Mouse (Mus musculus) large intestine, adult 2 months (tissue): ENCODE data around the gene Slc39a10. TPM values are rescaled to one million over a fixed set of nuclear protein-coding genes. Genes with fewer than 3 reads are reported as not detected.
A peak's percentile ranks its signal among the peaks of the same experiment; 100 is the strongest.

Experiments
- DNase-seq: peaks from one replicate; pipeline ENCODE4 v3.0.0-alpha.2; 2012; ENCODE audit warnings: low read depth, low spot score
- WGBS: fragments of 180-500 bp; shearing (Covaris S2); methylation state at CpG from one replicate; pipeline ENCODE4 v1.1.7; 2018; 5-methylcytosine and 5-hydroxymethylcytosine counted together
- polyA plus RNA-seq: library from polyadenylated mRNA; depleted of rRNA; stranded (reverse); fragments of >200 nt; gene quantifications from 2 replicates; pipeline ENCODE4 v1.2.3, GENCODE M21; 2012

Slc39a10 gene
- polyA plus RNA-seq, 1 experiment: 2.1 TPM

DNA sequence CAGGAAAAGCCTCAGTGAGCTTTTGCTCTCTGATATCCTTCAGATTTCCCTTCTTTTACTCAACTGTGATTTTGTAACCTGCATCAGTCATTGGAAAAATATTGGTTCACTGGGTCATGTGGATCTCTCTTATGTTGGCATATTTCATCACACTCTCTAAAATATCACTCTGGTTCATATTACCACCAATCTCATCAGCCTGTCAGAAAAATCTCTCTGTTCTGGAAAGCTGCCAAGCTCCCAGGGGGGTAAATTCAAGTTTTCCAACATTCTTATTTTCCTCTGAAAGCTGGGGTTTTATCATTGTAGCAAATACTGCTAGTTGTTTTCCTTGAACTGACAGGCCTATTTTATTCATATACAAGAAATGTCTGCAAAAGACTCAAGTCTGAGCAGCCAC, 22.9 kb downstream of the Slc39a10 start:
- no peak for DNase-seq

DNA sequence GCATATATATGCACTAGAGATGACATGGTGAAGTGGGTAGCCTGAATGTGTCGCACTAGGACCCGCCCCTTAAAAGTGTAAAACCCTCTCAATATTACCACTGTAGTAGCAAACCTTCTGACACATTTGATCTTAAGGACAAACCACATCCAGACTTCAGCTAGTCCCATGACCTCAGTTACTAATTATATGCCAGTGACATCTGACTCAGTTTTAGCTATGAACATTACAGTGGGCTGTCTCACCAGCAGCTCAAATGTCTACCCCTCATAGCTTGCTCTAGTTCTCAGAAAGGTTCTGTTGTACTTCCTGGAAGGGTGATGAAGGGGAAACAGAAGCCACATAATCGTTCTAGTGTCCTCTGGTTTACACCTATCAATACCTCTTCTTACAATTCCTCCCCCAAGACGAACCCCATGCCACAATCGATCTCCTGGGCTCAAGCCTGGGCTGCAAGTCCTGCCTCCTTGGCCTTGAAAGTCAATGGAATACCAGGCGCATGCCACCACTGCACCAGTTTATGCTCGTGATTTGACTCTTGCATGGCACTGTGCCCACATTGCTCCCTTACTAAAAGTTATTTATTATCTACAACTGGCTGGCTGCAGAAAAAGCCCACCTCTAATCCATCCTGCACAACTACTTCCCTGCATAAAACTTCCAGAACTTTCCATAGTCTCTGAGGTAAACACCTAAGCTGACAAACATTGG, 28.3 kb downstream of the Slc39a10 start:
- 53% methylated on average over 7 of the region's 7 CpGs for WGBS
- DNase-seq: no peak

GRCm38 (mm10) chr1:46863434-46863833, 29.2 kb downstream of the Slc39a10 start:
- WGBS: 97% methylated on average over 2 of the region's 2 CpGs
- DNase-seq: no peak

DNA sequence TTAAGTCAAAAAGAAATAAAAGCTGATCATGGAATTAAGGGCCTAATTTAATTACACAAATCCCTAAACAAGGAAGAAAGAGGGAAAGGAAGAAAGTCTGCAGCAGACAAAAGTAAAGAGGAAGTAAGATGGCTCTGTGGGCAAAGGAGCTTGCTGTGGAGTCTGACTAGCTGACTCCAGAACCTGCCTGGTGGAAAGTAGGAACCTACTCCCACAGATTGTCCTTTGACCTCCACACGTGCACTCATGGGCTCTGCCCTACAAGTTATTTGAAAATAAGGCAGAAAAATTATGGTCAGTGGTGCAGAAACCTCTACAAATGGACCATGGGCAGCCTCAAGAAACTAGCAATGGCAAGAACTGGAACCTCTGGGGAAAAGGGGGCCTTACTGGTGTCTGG, 32.6 kb downstream of the Slc39a10 start:
- DNase-seq: no peak
- 42% methylated on average over 1 of the region's 1 CpGs for WGBS

GRCm38 (mm10) chr1:46858579-46858978, 34.1 kb downstream of the Slc39a10 start:
- WGBS: 81% methylated on average over 5 of the region's 5 CpGs
- DNase-seq: no peak

DNA sequence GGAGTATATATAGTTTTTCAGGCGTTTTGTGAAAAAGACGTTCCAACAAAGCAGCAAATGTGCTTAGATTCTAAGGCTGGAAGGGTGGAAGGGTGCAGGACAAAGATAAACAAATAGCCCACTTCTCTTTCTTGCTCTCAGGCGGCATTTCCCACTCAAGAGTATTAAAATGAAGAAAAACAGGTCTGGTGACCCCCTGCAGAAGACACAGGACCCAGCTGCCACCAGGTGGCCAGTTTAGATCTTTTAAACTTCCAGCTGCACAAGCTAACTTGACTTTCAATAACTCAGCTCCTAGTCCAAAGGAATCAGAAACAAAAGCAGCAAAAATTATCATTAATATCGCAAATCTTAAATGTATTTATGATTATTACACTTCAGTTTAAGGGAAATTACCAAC, 36.2 kb downstream of the Slc39a10 start:
- 66% methylated on average over 4 of the region's 4 CpGs for WGBS
- no peak for DNase-seq

- 19% methylated on average over 18 of the region's 18 CpGs for WGBS
- DNase-seq: peak; percentile 73
Measured at GRCm38 (mm10) chr1:46854036-46854900, 38.4 kb downstream of the Slc39a10 start.

- WGBS: under 1% methylated on average over 86 of the region's 86 CpGs
- peak; percentile 93 for DNase-seq
Measured at GRCm38 (mm10) chr1:46853317-46854035, 39.2 kb downstream of the Slc39a10 start.

- WGBS: under 1% methylated on average over 73 of the region's 75 CpGs
- DNase-seq: no peak
Measured at GRCm38 (mm10) chr1:46852600-46853272, 39.9 kb downstream of the Slc39a10 start.

GRCm38 (mm10) chr1:46852216-46852599, 40.4 kb downstream of the Slc39a10 start:
- no peak for DNase-seq
- 3% methylated on average over 4 of the region's 4 CpGs for WGBS

- DNase-seq: no peak
- 38% methylated on average over 4 of the region's 4 CpGs for WGBS
Measured at GRCm38 (mm10) chr1:46851586-46851985, 41.1 kb downstream of the Slc39a10 start.

DNA sequence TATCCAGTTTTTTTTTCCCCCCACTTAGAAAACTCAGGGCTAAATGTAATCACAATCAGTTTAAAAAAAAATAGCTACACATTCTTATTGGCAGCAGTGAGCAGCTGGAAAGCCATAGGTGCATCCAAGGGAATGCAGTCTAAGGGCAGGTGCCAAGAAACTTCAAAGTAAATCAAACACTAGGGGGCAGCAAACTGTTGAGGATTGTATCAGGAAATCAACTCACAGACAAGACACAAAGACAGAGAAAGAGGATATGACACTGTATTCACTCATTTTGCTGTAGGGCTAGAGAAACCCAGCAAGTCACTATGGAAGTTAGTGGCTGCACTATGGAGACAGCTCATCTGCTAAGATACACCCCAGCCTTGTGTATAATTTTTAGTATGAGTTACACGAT, 42.9 kb downstream of the Slc39a10 start:
- peak; percentile 64 for DNase-seq
- WGBS: 24% methylated on average over 1 of the region's 1 CpGs

GRCm38 (mm10) chr1:46845221-46845620, 47.4 kb downstream of the Slc39a10 start:
- DNase-seq: no peak
- 48% methylated on average over 5 of the region's 5 CpGs for WGBS

- DNase-seq: no peak
- WGBS: 60% methylated on average over 2 of the region's 2 CpGs
Measured at GRCm38 (mm10) chr1:46844281-46844680, 48.4 kb downstream of the Slc39a10 start.

DNA sequence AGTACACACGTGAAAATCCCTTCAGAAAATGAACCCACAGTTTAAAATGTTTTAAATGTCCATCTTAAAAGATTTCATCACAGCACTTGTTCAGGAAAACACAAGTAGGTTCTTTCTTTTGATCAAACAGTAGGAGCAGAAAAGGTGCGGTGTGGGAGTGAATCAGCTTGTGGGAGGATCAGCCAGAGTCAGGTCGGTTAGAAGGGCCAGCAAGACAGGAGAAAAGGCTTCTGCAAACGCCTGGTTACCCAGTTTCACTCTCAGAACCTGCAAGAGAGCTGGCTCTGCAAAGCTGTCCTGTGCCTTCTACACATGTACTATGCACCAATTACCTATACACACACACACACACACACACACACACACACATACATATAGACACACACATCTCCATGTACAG, 49.2 kb downstream of the Slc39a10 start:
- no peak for DNase-seq
- 39% methylated on average over 4 of the region's 4 CpGs for WGBS

GRCm38 (mm10) chr1:46831927-46832326, 60.7 kb downstream of the Slc39a10 start:
- no peak for DNase-seq
- 88% methylated on average over 5 of the region's 5 CpGs for WGBS

- WGBS: 77% methylated on average over 2 of the region's 2 CpGs
- no peak for DNase-seq
Measured at GRCm38 (mm10) chr1:46830066-46830843, 62.4 kb downstream of the Slc39a10 start.

GRCm38 (mm10) chr1:46822256-46822972, 70.2 kb downstream of the Slc39a10 start:
- WGBS: 76% methylated on average over 4 of the region's 4 CpGs
- DNase-seq: no peak
